Mouse (Mus musculus) ovary, adult 10 weeks (tissue): Measurements from ENCODE around the gene Plppr5. TPM values are rescaled to one million over a fixed set of nuclear protein-coding genes. Genes with fewer than 3 reads are reported as not detected.

Experiments
- polyA plus RNA-seq: library from polyadenylated mRNA; stranded (reverse); fragments of 350-450 nt; fragmentation: Illumina TruSeq; extraction: RNeasy Lipid Tissue Mini Kit (QIAGEN cat#74804); gene quantifications from one replicate; pipeline ENCODE4 v1.2.3, GENCODE M21; 2014

Gene Plppr5
- polyA plus RNA-seq = 3.3 TPM

GRCm38 (mm10) chr3:117574529-117575252 is at the start of gene Plppr5:
Gene Plppr5 (plus strand): TSS chr3:117574836.

Other genes with a start within 250 kb of the Plppr5 start
- gene Plppr4, start 214.0 kb upstream of the Plppr5 start, polyA plus RNA-seq = 4.7 TPM